ENCODE assay signal across 13 mouse cellular contexts in the genomic region with DNA sequence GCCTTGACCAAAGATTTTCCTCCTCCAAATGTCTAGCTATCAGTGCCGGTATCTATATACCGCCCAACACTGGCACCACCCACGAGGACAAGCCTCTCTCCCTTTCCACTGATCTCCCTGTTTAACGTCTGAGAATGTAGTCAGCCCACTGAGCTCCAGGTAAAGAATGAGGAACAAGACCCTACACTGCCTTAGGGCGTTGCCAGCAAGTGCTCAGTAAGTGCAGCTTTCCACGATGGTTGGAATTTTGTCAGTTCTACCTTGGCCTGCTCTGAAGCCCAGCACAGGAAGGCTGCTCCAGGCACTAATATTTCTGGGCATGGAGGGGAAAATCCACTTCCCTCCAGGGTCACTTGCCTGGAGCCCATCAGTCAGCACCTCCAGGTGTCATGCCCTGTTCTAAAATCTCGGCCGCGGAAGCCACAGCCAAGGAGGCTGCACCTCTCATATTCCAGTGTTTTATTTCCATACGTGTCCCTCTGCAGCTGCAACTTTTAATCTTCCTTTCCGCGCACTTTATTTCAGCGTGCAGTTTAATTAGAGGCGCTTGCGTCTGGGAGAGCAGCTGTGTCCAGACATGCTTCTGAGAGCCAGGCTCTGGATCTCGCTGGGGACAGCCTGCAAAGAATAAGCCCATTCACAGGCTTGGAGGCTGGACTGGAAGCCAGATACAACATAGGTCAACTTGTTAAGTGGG. TPM values are rescaled to one million over a fixed set of nuclear protein-coding genes. Genes with fewer than 3 reads are reported as not detected.
DNase-seq lines count a peak whose midpoint lies in the region; ATAC-seq lines count a peak whose summit lies in the region.
"Had no signal": no experiment of that assay in that cellular context is flagged by ENCODE, and none has a peak within 500 bp of the region (broad histone marks: within the 10 kb centered on the region; RNA-seq: fewer than 3 reads in every experiment).

No protein-coding gene starts in this region.

- peak overlapping the region; percentile 18; the same call in 1 of the 2 replicates for H3K27ac ChIP-seq in lung, embryonic 16.5 days (ENCODE audit: low read length)
- H3K27ac ChIP-seq in heart, embryonic 16.5 days (ENCODE audit: low read length), result peak overlapping the region; percentile 9
- H3K27ac ChIP-seq in limb, embryonic 15.5 days, result peak overlapping the region; percentile 70

- H3K4me2 ChIP-seq in lung, embryonic 16.5 days (ENCODE audit: low read depth, low read length), result no peak overlapping the region
- peak overlapping the region; percentile 4; the same call in 1 of the 2 replicates for H3K4me2 ChIP-seq in heart, embryonic 16.5 days (ENCODE audit: low read depth, low read length)
- H3K4me2 ChIP-seq in limb, embryonic 15.5 days, result 0 out of 2 replicates have a peak overlapping the region, but pooled peaks have one; percentile 6

- H3K4me3 ChIP-seq in lung, embryonic 16.5 days (ENCODE audit: low read length), result no peak overlapping the region
- no peak overlapping the region for H3K4me3 ChIP-seq in heart, embryonic 16.5 days (ENCODE audit: low read length)
- H3K4me3 ChIP-seq in limb, embryonic 15.5 days, result no peak overlapping the region

- H3K9ac ChIP-seq in lung, embryonic 16.5 days (ENCODE audit: low read length), result no peak overlapping the region
- no peak overlapping the region for H3K9ac ChIP-seq in heart, embryonic 16.5 days (ENCODE audit: low read length)
- no peak overlapping the region for H3K9ac ChIP-seq in limb, embryonic 15.5 days

- WGBS in lung, embryonic 16.5 days, result 49% methylated on average over 16 of the region's 16 CpGs
- 35% methylated on average over 16 of the region's 16 CpGs for whole genome bisulfite sequencing in heart, embryonic 16.5 days
- WGBS in limb, embryonic 15.5 days, result 20% methylated on average over 16 of the region's 16 CpGs

- no peaks in the 10 kb centered on the region; the same call in 1 of the 2 replicates for H3K9me3 ChIP-seq in lung, embryonic 16.5 days (ENCODE audit: control insufficient read depth, low read length)
- no peaks in the 10 kb centered on the region; the same call in 1 of the 2 replicates for H3K9me3 ChIP-seq in heart, embryonic 16.5 days (replicated peaks; ENCODE audit: control insufficient read depth, low read length)
- 0 out of 2 replicates have a peak, but pooled peaks cover 4% of the 10 kb centered on the region for H3K9me3 ChIP-seq in limb, embryonic 15.5 days

- H3K4me1 ChIP-seq in lung, embryonic 16.5 days (replicated peaks; ENCODE audit: control insufficient read depth, insufficient read depth, low read length), result peaks cover 6% of the 10 kb centered on the region; the same call in 1 of the 2 replicates
- H3K4me1 ChIP-seq in heart, embryonic 16.5 days (ENCODE audit: control insufficient read depth, insufficient read depth, low read length), result peaks cover 9% of the 10 kb centered on the region
- H3K4me1 ChIP-seq in limb, embryonic 15.5 days, result peaks cover 31% of the 10 kb centered on the region

- peak; percentile 53 for ATAC-seq in lung, embryonic 16.5 days (ENCODE audit: low read depth)
- peak; percentile 58 for ATAC-seq in heart, embryonic 16.5 days (replicated peaks; ENCODE audit: extremely low read depth, insufficient read depth, low FRiP score)
- ATAC-seq in limb, embryonic 15.5 days (ENCODE audit: insufficient number of reproducible peaks, low FRiP score, low TSS enrichment, low read depth), result peak; percentile 73
- no peak for ATAC-seq in megakaryocyte progenitor cell, adult 5-6 weeks (replicated peaks; ENCODE audit: poor library complexity)

- H3K36me3 ChIP-seq in lung, embryonic 16.5 days (ENCODE audit: control insufficient read depth, insufficient read depth, low read length), result no peaks in the 10 kb centered on the region
- no peaks in the 10 kb centered on the region for H3K36me3 ChIP-seq in heart, embryonic 16.5 days (ENCODE audit: control insufficient read depth, insufficient read depth)
- no peaks in the 10 kb centered on the region for H3K36me3 ChIP-seq in limb, embryonic 15.5 days

- no peaks in the 10 kb centered on the region for H3K27me3 ChIP-seq in lung, embryonic 16.5 days (ENCODE audit: control insufficient read depth, insufficient read depth, low read depth, low read length)
- no peaks in the 10 kb centered on the region for H3K27me3 ChIP-seq in heart, embryonic 16.5 days (ENCODE audit: control insufficient read depth, insufficient read depth, low read length)
- H3K27me3 ChIP-seq in limb, embryonic 15.5 days, result no peaks in the 10 kb centered on the region

- peak; percentile 45 for DNase-seq in embryo, embryonic 11 days
- DNase-seq in embryo, embryonic 9.5 days (ENCODE audit: extremely low spot score), result no peak
- no peak for DNase-seq in lung, postnatal 25 days (ENCODE audit: low spot score)
- no peak for DNase-seq in urinary bladder, postnatal 4 days (ENCODE audit: low spot score in 2 of 2)
- DNase-seq: adrenal gland, adult 2 months; cerebellum, postnatal 10 days; kidney, adult 9 months; lung, postnatal 36 days had no signal

RNA-seq across cellular contexts. Expression of a gene that starts 34.1 kb away (rescaled TPM):
- polyA plus RNA-seq in lung, embryonic 16.5 days (2015; fragmentation: Nextera tagmentation; extraction: Ambion mirVana), result 10.2 and 10.6 TPM in 2 replicates
- polyA plus RNA-seq in heart, embryonic 16.5 days (2015; fragmentation: Nextera tagmentation; extraction: Ambion mirVana), result 4.4 and 5.8 TPM in 2 replicates
- polyA plus RNA-seq in limb, embryonic 15.5 days (2015; fragmentation: Nextera tagmentation; extraction: Ambion mirVana), result 5.6 and 6.0 TPM in 2 replicates
- total RNA-seq in megakaryocyte progenitor cell, adult 5-6 weeks (2015), result 20.9 and 26.7 TPM in 2 replicates
- total RNA-seq in megakaryocyte progenitor cell, adult 5-6 weeks (2017), result 11.8 and 13.7 TPM in 2 replicates

RNA-seq across cellular contexts. Expression of a gene that starts 58.5 kb away (rescaled TPM):
- polyA plus RNA-seq in lung, embryonic 16.5 days (2015; fragmentation: Nextera tagmentation; extraction: Ambion mirVana), result 2.6 and 2.7 TPM in 2 replicates
- 1.8 and 2.6 TPM in 2 replicates for polyA plus RNA-seq in heart, embryonic 16.5 days (2015; fragmentation: Nextera tagmentation; extraction: Ambion mirVana)
- polyA plus RNA-seq in limb, embryonic 15.5 days (2015; fragmentation: Nextera tagmentation; extraction: Ambion mirVana), result 3.6 and 4.8 TPM in 2 replicates
- 1.7 and 3.6 TPM in 2 replicates for total RNA-seq in megakaryocyte progenitor cell, adult 5-6 weeks (2015)
- total RNA-seq in megakaryocyte progenitor cell, adult 5-6 weeks (2017), result 0.37 and 0.41 TPM in 2 replicates
- total RNA-seq: MEL had no signal

Comparison
In these comparisons a context has a peak if more than half of its experiments do, and no peak if none do; other contexts are left out.
1. H3K27ac ChIP-seq: peak in every context shown above with its lines; median percentile 70 in limb, embryonic 15.5 days; 18 in lung, embryonic 16.5 days; 9 in heart, embryonic 16.5 days.